Mouse (Mus musculus) cerebellum, adult 18-20 months (tissue): ENCODE results near the gene Prkra.

Experiments
- DNase-seq, 2 experiments: peaks; one replicate each; pipeline ENCODE4 v3.0.0; 2021

Gene Prkra

DNA sequence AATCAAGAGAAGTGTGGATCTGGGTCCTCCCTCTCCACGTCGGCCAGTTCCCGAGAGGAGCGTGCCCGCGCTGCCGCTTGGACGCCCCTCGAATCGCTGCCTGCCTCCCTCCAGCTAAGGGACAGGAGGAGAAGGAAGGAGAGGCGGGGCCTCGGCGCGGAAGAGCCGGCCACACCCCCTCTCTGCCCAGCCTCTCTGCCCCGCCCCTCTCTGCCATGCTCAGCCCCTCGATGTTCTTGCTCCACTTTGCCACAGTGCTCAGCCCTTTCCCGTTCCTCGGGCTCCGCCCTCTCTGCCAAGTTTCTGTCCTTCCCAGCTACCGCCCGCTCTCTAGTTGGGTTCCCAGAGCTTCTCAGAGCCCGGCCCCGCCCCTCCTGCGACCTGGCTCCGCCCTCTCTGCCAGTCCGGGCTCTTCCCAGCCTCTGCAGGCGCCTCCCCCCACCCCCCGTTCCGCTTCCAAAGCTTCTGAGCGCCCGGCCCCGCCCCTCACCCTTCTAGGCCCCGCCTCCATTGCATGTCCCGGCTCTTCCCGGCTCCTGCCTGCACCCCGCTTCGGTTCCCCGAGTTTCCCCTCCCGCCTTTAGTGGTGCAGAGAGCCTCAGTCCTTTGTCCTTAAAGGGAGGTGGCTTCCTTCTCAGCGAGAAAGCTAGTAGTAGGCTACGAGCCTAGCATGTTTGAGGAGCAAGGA is at the start of gene Prkra, which contains the start of gene Pjvk:
Gene Prkra, minus strand, starts transcription at position 133 of the 688 bp plus-strand sequence.
Gene Pjvk, plus strand, starts transcription at position 594 of the 688 bp plus-strand sequence.
- DNase-seq = peak; percentile 98 to 99

- DNase-seq = no peak
Measured at GRCm38 (mm10) chr2:76695290-76695689, 47.5 kb upstream of the Prkra start.

DNA sequence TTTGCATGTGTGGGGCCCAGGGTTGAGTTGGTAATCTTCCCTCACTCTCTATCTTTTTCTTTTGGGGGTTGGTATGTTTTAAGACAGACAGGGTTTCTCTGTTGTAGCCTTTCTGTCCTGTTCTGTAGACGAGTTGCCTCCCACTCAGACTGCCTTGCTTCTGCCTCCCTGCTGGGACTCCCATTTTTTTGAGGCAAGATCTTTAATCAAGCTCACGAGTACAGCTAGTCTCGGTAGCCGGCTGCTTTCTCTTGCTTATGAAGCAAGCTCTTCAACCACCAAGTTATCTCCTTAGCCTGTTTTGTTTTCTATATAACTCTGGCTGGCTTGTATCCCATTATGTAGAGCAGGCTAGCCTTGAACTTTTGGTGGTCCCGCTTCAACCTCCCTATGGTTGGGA is 46.0 kb upstream of the Prkra start:
- no peak for DNase-seq

- no peak for DNase-seq
Measured at GRCm38 (mm10) chr2:76690436-76691204, 42.8 kb upstream of the Prkra start.

DNA sequence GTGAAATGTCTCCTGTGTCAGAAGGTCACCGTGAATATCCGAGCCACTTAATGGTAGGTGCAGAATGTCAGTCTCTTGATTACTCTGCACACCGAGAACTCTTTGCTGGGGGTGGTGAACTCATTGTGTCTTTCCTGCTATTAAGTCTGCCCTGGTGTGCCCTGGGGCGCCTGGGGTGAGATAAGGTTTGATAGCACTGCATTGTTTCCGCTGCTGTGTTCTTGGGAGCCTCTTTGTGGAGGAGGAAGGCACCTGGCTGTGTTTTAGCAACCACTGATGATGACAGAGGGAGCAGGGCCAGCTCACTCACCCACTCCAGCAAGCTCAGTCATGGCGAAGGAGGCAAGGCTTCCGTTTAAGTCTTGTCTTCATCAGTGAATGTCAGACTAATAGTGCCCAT is 40.3 kb upstream of the Prkra start:
- DNase-seq = no peak

DNA sequence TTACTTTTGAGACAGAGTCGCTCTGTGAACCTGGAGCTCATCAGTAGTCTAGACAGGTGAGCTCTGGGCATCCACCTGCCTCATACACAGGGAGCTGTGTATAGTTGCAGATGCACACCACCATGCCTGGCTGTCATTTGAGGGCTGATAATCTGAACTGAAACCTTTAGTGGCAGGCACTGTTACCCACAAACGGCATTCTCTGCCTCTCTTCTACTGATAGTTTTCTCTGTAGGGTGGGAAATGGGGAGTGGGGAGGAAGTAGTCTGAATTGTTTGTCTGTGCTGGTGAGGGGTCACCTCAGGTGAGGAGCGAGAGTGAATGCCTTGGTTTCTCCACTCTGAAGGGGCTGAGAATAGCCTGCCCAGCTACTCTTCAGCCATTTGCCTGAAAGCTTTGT is 39.8 kb upstream of the Prkra start:
- DNase-seq = no peak

- DNase-seq = no peak
Measured at GRCm38 (mm10) chr2:76686986-76687385, 39.2 kb upstream of the Prkra start.

DNA sequence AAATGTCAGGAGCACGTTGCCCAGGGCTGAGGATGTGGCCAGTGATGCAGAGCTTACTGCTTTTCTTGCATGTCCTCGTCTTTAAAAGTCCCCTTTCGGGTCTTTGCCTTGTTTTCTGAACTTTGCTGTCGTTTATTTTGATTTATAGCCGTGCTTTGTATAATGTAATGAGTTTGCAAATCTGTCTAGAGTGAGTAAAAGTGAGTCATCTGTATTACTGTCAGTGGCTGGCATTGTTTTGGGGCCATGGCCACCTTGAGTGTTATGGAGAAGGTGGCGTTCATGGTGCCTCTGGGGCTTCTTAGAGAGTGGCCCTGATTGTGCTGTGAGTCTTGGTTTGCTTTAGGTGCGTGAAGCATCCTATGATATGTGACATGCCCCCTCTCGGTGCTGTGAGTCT is 34.5 kb upstream of the Prkra start:
- no peak for DNase-seq

DNA sequence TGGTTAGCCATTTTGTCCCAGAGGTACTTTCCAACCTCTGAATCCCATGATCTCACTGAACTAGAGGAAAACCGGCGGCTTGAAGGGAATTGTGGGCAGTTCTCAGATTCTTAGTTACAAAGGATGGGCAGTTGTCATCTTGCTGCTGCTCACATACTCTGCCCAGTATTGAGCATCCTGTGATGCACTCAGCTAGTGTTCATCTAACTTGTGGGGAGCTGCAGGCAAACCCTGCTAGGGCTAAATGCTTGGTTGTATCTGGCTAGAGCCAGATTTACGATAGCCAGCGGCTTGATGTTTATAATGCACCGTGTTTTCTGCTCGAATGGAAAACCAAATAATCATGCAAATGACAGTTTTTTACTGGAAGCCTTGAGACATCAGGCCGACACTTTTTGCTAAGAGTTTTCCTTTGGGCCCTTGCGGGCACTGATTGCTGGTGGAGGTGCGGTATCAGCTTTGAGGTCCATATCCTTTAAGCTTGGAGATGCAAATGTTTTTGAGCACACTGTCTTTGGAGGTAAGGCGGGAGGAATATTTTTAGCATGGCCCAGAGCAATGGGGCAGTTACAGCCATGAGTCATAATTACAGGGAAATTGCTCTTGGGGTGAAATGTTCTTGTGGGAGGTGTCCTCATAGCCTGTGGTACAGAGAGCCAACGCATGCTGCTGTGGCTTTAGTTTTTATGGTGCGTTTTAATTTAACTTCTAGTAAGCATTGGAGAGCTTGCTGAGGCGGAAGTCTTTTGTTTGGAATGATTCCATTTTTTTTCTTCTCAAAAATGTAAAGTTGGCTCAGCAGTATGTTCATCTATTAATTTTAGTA is 28.8 kb upstream of the Prkra start:
- DNase-seq = peak in 1 of 2 experiments; percentile 7

DNA sequence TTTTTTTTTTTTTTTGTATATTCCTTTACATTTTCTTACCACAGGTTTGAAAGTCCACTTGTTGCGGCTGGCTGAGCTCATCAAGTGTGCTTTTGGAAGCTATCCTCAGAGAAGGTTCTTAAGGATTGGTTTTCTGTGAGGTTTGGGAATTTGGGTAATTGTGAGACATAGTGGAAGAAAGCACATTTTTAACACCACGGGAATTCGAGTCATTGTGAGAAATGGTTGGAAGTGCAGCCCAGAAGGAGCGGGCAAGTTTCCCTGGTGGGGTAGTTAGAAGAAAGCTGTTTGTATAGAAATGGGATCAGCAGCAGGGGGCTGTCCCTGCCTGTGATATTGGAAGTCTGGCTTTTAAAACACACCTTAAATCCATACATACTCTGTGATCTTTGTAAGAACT is 28.1 kb upstream of the Prkra start:
- no peak for DNase-seq

DNA sequence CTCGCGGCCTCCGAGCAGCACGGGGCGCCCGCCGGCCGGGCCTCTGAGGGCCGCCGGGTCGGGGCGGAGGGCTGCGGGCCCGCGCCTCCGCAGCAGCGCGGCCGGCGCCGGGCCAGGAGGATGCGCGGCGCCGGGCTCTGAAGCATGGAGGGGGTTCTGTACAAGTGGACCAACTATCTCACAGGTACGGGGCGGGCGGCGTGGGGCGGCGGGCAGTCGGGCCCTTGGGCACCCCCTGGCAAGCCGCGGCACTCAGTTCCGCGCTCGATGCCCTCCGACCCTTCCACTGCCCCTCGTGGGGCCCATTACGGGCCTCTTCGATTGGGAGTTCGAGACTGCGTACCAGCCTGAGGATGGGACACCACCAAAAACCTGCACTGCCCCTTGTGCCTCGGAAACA is 27.6 kb upstream of the Prkra start:
- peak in 1 of 2 experiments; percentile 27 for DNase-seq

- peak; percentile 85 to 88 for DNase-seq
Measured at GRCm38 (mm10) chr2:76674725-76675427, 27.1 kb upstream of the Prkra start, which contains the start of gene Plekha3. Gene Plekha3 (plus strand): TSS chr2:76675281.

- peak; percentile 23 to 41 for DNase-seq
Measured at GRCm38 (mm10) chr2:76673472-76674081, 25.8 kb upstream of the Prkra start.

DNA sequence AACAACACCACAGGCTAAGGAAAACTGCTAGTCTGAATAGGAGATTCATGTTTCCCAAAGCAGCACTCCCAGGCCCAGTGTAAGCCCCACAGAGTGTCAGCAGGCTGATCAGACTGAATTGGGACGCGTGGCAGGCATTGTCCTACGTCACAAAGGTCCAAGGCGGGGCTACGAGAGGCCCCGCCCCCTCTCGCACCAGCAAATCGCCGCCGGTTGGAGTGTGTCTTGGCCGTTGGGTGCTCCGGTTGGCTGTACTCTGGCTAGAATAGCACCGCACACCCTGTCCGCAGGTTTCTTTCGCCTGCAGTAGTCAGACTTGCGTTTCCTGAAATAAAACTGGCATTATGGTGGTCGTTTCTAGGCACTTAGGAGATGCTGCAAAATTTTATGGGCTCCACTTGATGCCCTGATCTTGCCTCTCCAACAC is 25.2 kb upstream of the Prkra start, which contains the start of gene Fkbp7:
Gene Fkbp7, minus strand, starts transcription at position 151 of the 427 bp plus-strand sequence.
- peak; percentile 87 to 92 for DNase-seq

- peak in 1 of 2 experiments; percentile 14 for DNase-seq
Measured at GRCm38 (mm10) chr2:76672134-76672745, 24.4 kb upstream of the Prkra start.

DNA sequence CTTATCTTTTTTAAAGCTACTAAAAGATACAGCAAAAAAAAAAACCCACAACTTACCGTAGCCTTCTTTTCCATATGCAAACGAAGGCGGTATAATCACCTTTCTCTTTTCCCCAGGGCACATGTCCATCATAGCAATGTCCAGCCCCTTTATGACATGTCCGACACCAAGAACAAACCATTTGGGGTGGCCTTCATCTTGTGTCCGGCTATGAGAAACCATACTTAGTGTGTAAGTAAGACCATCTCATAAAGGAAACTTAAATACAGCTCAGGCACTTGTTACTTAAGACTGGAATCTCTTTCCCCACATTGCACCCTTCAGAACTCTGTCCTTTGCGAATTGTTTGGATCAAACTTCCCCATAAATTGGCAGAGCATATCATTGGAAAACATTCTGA is 23.8 kb upstream of the Prkra start:
- DNase-seq = no peak

DNA sequence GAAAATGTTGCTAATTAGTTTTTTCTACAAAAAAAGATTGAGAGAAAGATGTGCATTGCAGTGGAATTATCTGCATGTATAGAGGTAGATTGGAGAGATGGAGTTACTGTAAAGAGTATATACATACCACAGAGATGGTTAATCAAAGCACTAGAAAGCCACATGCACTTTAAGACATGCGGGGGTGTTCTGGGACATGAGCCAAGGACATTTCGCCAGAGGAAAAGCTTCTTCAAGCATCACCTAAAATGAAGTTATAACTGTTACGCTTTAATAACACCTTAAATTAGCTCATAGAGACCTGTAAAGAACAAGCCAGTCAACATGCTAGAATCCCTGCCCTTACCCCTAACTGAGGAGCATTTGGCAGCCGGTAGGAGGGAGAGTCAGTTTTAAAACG is 19.4 kb upstream of the Prkra start:
- DNase-seq = no peak

DNA sequence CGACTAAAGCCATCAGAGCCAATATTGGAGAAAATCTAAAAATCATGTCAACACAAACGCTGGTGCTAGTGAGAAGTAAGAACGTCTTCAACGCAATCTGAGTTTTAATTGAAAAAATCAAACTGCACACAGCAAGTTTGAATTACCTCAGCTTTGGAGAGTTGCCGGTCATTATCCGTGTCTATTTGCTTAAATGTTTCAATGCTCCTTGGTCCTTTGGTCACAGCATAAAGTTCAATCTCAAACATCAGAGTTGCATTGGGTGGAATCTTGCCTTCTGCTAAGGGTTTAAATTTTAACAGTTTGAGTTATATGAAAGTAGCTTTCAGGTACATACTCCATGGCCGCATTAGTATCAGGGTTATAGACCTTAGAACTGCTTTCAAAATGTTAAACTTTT is 17.7 kb upstream of the Prkra start:
- no peak for DNase-seq

DNA sequence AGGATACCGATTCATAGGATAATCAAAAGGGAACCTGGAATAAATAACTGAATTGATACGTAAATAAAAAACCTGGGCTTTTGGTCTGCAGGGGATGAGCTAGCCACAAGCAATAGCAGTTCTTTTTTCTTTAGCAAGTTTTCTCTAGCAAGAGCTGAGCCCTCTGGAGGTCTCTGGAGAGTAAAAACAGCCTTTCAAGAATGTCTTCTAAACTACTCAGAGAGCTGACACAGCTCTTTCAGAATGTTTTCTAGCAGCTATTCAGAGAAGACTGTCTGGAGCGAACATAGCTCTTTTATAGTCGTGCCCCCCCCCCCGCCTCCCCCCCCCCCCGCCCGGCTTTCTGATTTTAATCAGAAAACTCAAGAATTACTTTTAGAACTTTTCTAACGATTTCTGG is 11.6 kb upstream of the Prkra start:
- no peak for DNase-seq

DNA sequence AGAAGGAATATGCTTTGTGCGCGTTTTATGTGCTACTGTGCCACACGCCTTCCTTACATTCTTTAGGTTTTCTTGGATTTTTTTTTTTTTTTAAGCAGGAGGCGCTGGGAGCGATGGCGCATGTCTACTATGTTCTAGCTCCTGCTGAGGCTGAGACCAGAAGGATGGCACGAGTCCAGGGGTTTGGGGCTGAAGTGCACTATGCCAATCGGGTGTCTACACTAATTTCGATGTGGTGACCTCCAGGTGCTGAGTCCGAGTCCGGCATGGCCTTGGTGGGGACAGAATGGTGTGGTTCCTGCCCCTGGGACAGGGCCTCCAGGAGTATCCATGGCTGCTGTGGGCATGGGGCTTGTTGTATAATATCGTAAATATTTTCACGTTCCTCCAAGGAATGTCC is 10.7 kb upstream of the Prkra start:
- DNase-seq = no peak

GRCm38 (mm10) chr2:76655982-76656381 is 8.2 kb upstream of the Prkra start:
- DNase-seq = no peak

GRCm38 (mm10) chr2:76655444-76655843 is 7.6 kb upstream of the Prkra start:
- no peak for DNase-seq
